Mouse (Mus musculus): ENCODE results near the gene Fam92b.

Fam92b gene

GRCm38 (mm10) chr8:120161658-120162403 lies 15.4 kb downstream of the Fam92b start:
- DNase-seq (ENCODE audit: extremely low read depth, low read depth, low spot score), result no peak

GRCm38 (mm10) chr8:120160366-120160765 lies 16.9 kb downstream of the Fam92b start:
- no peak for DNase-seq (ENCODE audit: extremely low read depth, low read depth, low spot score)

GRCm38 (mm10) chr8:120152636-120153035 lies 24.6 kb downstream of the Fam92b start:
- DNase-seq (ENCODE audit: extremely low read depth, low read depth, low spot score), result no peak

GRCm38 (mm10) chr8:120151151-120151550 lies 26.1 kb downstream of the Fam92b start:
- DNase-seq (ENCODE audit: extremely low read depth, low read depth, low spot score), result no peak

GRCm38 (mm10) chr8:120150028-120150427 lies 27.2 kb downstream of the Fam92b start:
- DNase-seq (ENCODE audit: extremely low read depth, low read depth, low spot score), result no peak

GRCm38 (mm10) chr8:120146051-120146450 lies 31.2 kb downstream of the Fam92b start:
- DNase-seq (ENCODE audit: extremely low read depth, low read depth, low spot score), result no peak

GRCm38 (mm10) chr8:120144652-120145301 lies 32.5 kb downstream of the Fam92b start:
- DNase-seq (ENCODE audit: extremely low read depth, low read depth, low spot score), result no peak

GRCm38 (mm10) chr8:120143911-120144651 lies 33.2 kb downstream of the Fam92b start:
- no peak for DNase-seq (ENCODE audit: extremely low read depth, low read depth, low spot score)

GRCm38 (mm10) chr8:120140769-120141168 lies 36.5 kb downstream of the Fam92b start:
- no peak for DNase-seq (ENCODE audit: extremely low read depth, low read depth, low spot score)

- DNase-seq (ENCODE audit: extremely low read depth, low read depth, low spot score), result no peak
These were observed 38.3 kb downstream of the Fam92b start for GRCm38 (mm10) chr8:120138958-120139357.

GRCm38 (mm10) chr8:120136618-120137017 lies 40.6 kb downstream of the Fam92b start:
- no peak for DNase-seq (ENCODE audit: extremely low read depth, low read depth, low spot score)

GRCm38 (mm10) chr8:120135687-120136086 lies 41.6 kb downstream of the Fam92b start:
- no peak for DNase-seq (ENCODE audit: extremely low read depth, low read depth, low spot score)

- peak; percentile 63 for DNase-seq (ENCODE audit: extremely low read depth, low read depth, low spot score)
These were observed 44.1 kb downstream of the Fam92b start for GRCm38 (mm10) chr8:120133169-120133568.

- no peak for DNase-seq (ENCODE audit: extremely low read depth, low read depth, low spot score)
These were observed 46.1 kb downstream of the Fam92b start for GRCm38 (mm10) chr8:120131158-120131557.

GRCm38 (mm10) chr8:120129547-120129946 lies 47.7 kb downstream of the Fam92b start:
- no peak for DNase-seq (ENCODE audit: extremely low read depth, low read depth, low spot score)

- DNase-seq (ENCODE audit: extremely low read depth, low read depth, low spot score), result no peak
These were observed 50.7 kb downstream of the Fam92b start for GRCm38 (mm10) chr8:120126357-120127161.

- no peak for DNase-seq (ENCODE audit: extremely low read depth, low read depth, low spot score)
These were observed 52.4 kb downstream of the Fam92b start for GRCm38 (mm10) chr8:120124836-120125389.

GRCm38 (mm10) chr8:120124261-120124660 lies 53.0 kb downstream of the Fam92b start:
- DNase-seq (ENCODE audit: extremely low read depth, low read depth, low spot score), result no peak

GRCm38 (mm10) chr8:120120951-120121350 lies 56.3 kb downstream of the Fam92b start:
- no peak for DNase-seq (ENCODE audit: extremely low read depth, low read depth, low spot score)

GRCm38 (mm10) chr8:120119931-120120330 lies 57.3 kb downstream of the Fam92b start:
- DNase-seq (ENCODE audit: extremely low read depth, low read depth, low spot score), result no peak

GRCm38 (mm10) chr8:120119429-120119828 lies 57.8 kb downstream of the Fam92b start:
- DNase-seq (ENCODE audit: extremely low read depth, low read depth, low spot score), result no peak

Data from fat pad, adult 2 months (tissue).